Mouse (Mus musculus) spleen, adult 2 months (tissue): Measurements from ENCODE around the gene Anapc13.

Experiments used
- CTCF ChIP-seq: fragments of 200-500 bp; IDR thresholded peaks from 2 replicates; pipeline ENCODE4 v1.5.1; 2011; ENCODE audit warnings: mild to moderate bottlenecking, inconsistent platforms; ENCODE audit not compliant: insufficient read depth, insufficient read length, insufficient replicate concordance; ENCODE audit errors: extremely low read depth
- POLR2A ChIP-seq: fragments of 200-500 bp; IDR thresholded peaks from 2 replicates; pipeline ENCODE4 v1.6.1; 2011; ENCODE audit warnings: low read depth, low read length, inconsistent platforms

- TF ChIP-seq CTCF (no peak), POLR2A (no peak)
These were observed 3.2 kb upstream of the Anapc13 start for GRCm38 (mm10) chr9:102622876-102623275.
